Mouse (Mus musculus) midbrain, embryonic 11.5 days (tissue): ENCODE data around the gene Prdm15. TPM values are rescaled to one million over a fixed set of nuclear protein-coding genes. Genes with fewer than 3 reads are reported as not detected.

ENCODE experiments used
- microRNA-seq: library from miRNA; unstranded; fragments of <30 nt; microRNA quantifications from one replicate; pipeline ENCODE4, GENCODE M21; 2017
- polyA plus RNA-seq: library from polyadenylated mRNA; unstranded; fragments of >200 nt; fragmentation: Nextera tagmentation; extraction: Ambion mirVana; gene quantifications from 2 replicates; pipeline ENCODE4 v1.2.1, GENCODE M21; 2014

Gene Prdm15
- polyA plus RNA-seq, 1 experiment from 2014 or later = 12.2 TPM

Small RNA genes lying within 50 kb of the gene (microRNA-seq; reads per million reads assigned to microRNA genes)
- not detected for gene Mir6964

Other genes starting within 250 kb of the Prdm15 start
- gene Tmprss2, start 240.7 kb downstream of the Prdm15 start, polyA plus RNA-seq = 0.23 TPM in 1 of 2 replicates, not detected in the other
- 0.57 and 0.94 TPM in 2 replicates for gene Ripk4, start 88.1 kb downstream of the Prdm15 start, polyA plus RNA-seq
- 17.7 and 19.4 TPM in 2 replicates for gene C2cd2, start 110.7 kb upstream of the Prdm15 start, polyA plus RNA-seq
- 13.2 and 13.5 TPM in 2 replicates for gene Zbtb21, start 110.8 kb upstream of the Prdm15 start, polyA plus RNA-seq
- 19.3 and 21.5 TPM in 2 replicates for gene B230307C23Rik, start 145.5 kb upstream of the Prdm15 start, polyA plus RNA-seq
- 23.7 and 26.9 TPM in 2 replicates for gene A630089N07Rik, start 230.6 kb upstream of the Prdm15 start, polyA plus RNA-seq